8 mouse cellular contexts compared by ENCODE assay signal in genomic region chr5:30889088-30889754, GRCm38 (mm10). TPM values are rescaled to one million over a fixed set of nuclear protein-coding genes. Genes with fewer than 3 reads are reported as not detected.
DNase-seq lines count a peak whose midpoint lies in the region; ATAC-seq and TF ChIP-seq lines count a peak whose summit lies in the region.

No protein-coding gene starts in this region.

- H3K4me1 ChIP-seq in testis, adult 2 months (ENCODE audit: control insufficient read depth, insufficient read depth, low read length) = peaks cover 6% of the 10 kb centered on the region
- H3K4me1 ChIP-seq in hindbrain, embryonic 13.5 days (replicated peaks) = peaks cover 18% of the 10 kb centered on the region
- H3K4me1 ChIP-seq in midbrain, embryonic 10.5 days = peaks cover 30% of the 10 kb centered on the region

- no peak for TF ChIP-seq CTCF in testis, adult 2 months (IDR thresholded peaks at IDR 0.05; ENCODE audit: control insufficient read depth, insufficient read depth, insufficient replicate concordance, low read depth, low read length)

- peak; percentile 24; the same call in 1 of the 2 replicates for TF ChIP-seq POLR2A in testis, adult 2 months (IDR thresholded peaks at IDR 0.05; ENCODE audit: control insufficient read depth, low read depth, low read length)

- H3K4me3 ChIP-seq in testis, adult 2 months (ENCODE audit: control insufficient read depth, low read depth, low read length) = peak overlapping the region; percentile 99
- H3K4me3 ChIP-seq in hindbrain, embryonic 13.5 days = peak overlapping the region; percentile 85
- peak overlapping the region; percentile 73 for H3K4me3 ChIP-seq in midbrain, embryonic 10.5 days

- no peaks in the 10 kb centered on the region for H3K9me3 ChIP-seq in hindbrain, embryonic 13.5 days
- H3K9me3 ChIP-seq in midbrain, embryonic 10.5 days (replicated peaks) = no peaks in the 10 kb centered on the region

- H3K36me3 ChIP-seq in testis, adult 2 months (ENCODE audit: control insufficient read depth, insufficient read depth, low read length) = peaks cover 7% of the 10 kb centered on the region
- peaks cover 38% of the 10 kb centered on the region for H3K36me3 ChIP-seq in hindbrain, embryonic 13.5 days
- H3K36me3 ChIP-seq in midbrain, embryonic 10.5 days = peaks cover 40% of the 10 kb centered on the region

- no peaks in the 10 kb centered on the region for H3K27me3 ChIP-seq in testis, adult 2 months (ENCODE audit: control insufficient read depth, insufficient read depth, low read length)
- no peaks in the 10 kb centered on the region for H3K27me3 ChIP-seq in hindbrain, embryonic 13.5 days
- no peaks in the 10 kb centered on the region for H3K27me3 ChIP-seq in midbrain, embryonic 10.5 days (ENCODE audit: low read depth, poor library complexity, severe bottlenecking)

- under 1% methylated on average over 39 of the region's 42 CpGs for WGBS in hindbrain, embryonic 13.5 days
- 2% methylated on average over 41 of the region's 42 CpGs for WGBS in midbrain, embryonic 10.5 days

- peak; percentile 26 for ATAC-seq in hindbrain, embryonic 13.5 days (ENCODE audit: low FRiP score)

- H3K4me2 ChIP-seq in hindbrain, embryonic 13.5 days = peak overlapping the region; percentile 73

- peak overlapping the region; percentile 99 for H3K27ac ChIP-seq in testis, adult 2 months (ENCODE audit: control insufficient read depth, insufficient read depth, low read depth, low read length)
- peak overlapping the region; percentile 98 for H3K27ac ChIP-seq in hindbrain, embryonic 13.5 days
- peak overlapping the region; percentile 94 for H3K27ac ChIP-seq in midbrain, embryonic 10.5 days (replicated peaks)

- peak; percentile 37 to 43 for DNase-seq in gastrocnemius, postnatal 36 days
- DNase-seq in gastrocnemius, adult 18-20 months (ENCODE audit: low spot score) = no peak
- no peak for DNase-seq in testis, postnatal 14 days (ENCODE audit: low spot score)
- no peak for DNase-seq in midbrain, embryonic 10.5 days (ENCODE audit: low spot score)
- no peak for DNase-seq in adrenal gland, postnatal 10 days
- DNase-seq in spleen, postnatal 4 days (ENCODE audit: low spot score in 2 of 2) = no peak

- H3K9ac ChIP-seq in hindbrain, embryonic 13.5 days = peak overlapping the region; percentile 92

- intact Hi-C loops in gastrocnemius, postnatal 36 days (cut with DNase I) = loop anchor here (2.0 kb wide), 1 partner anchor 18 kb away; the partner anchor contains the start of gene Ost4

RNA-seq across cellular contexts. Expression of gene Agbl5, which starts 0.7 kb away (rescaled TPM):
- 1 to 10 TPM; 1.6 to 3.0 TPM for total RNA-seq in gastrocnemius, postnatal 36 days (2021)
- total RNA-seq in gastrocnemius, adult 18-20 months (2021) = 1 to 10 TPM; 2.1 to 3.4 TPM
- polyA plus RNA-seq in testis, adult 2 months (2012; rRNA removed) = 489 and 539 TPM in 2 replicates
- 23.6 and 24.8 TPM in 2 replicates for polyA plus RNA-seq in hindbrain, embryonic 13.5 days (2015; fragmentation: Nextera tagmentation; extraction: Ambion mirVana)
- 17.4 and 20.1 TPM in 2 replicates for polyA plus RNA-seq in midbrain, embryonic 10.5 days (2016; fragmentation: Nextera tagmentation; extraction: Ambion mirVana)
- 10 to 100 TPM; 12.4 to 17.0 TPM for total RNA-seq in adrenal gland, postnatal 10 days (2021)

RNA-seq across cellular contexts. Expression of gene Ost4, which starts 18.4 kb away (rescaled TPM):
- total RNA-seq in gastrocnemius, postnatal 36 days (2021) = 10 to 100 TPM; 94.1 to 99.6 TPM
- total RNA-seq in gastrocnemius, adult 18-20 months (2021) = 100 to 1,000 TPM; 110 to 114 TPM
- polyA plus RNA-seq in testis, adult 2 months (2012; rRNA removed) = 184 and 197 TPM in 2 replicates
- polyA plus RNA-seq in hindbrain, embryonic 13.5 days (2015; fragmentation: Nextera tagmentation; extraction: Ambion mirVana) = 272 and 289 TPM in 2 replicates
- polyA plus RNA-seq in midbrain, embryonic 10.5 days (2016; fragmentation: Nextera tagmentation; extraction: Ambion mirVana) = 380 and 415 TPM in 2 replicates
- 100 to 1,000 TPM; 208 to 219 TPM for total RNA-seq in adrenal gland, postnatal 10 days (2021)

RNA-seq across cellular contexts. Expression of gene Tmem214, which starts 21.4 kb away (rescaled TPM):
- total RNA-seq in gastrocnemius, postnatal 36 days (2021) = 10 to 100 TPM; 25.0 to 31.5 TPM
- total RNA-seq in gastrocnemius, adult 18-20 months (2021) = 10 to 100 TPM; 28.8 to 29.7 TPM
- 126 and 131 TPM in 2 replicates for polyA plus RNA-seq in testis, adult 2 months (2012; rRNA removed)
- 59.5 and 61.9 TPM in 2 replicates for polyA plus RNA-seq in hindbrain, embryonic 13.5 days (2015; fragmentation: Nextera tagmentation; extraction: Ambion mirVana)
- polyA plus RNA-seq in midbrain, embryonic 10.5 days (2016; fragmentation: Nextera tagmentation; extraction: Ambion mirVana) = 63.3 and 63.6 TPM in 2 replicates
- 10 to 100 TPM; 49.4 to 50.4 TPM for total RNA-seq in adrenal gland, postnatal 10 days (2021)

RNA-seq across cellular contexts. Expression of gene Emilin1, which starts 24.0 kb away (rescaled TPM):
- 1 to 10 TPM; 4.8 to 7.0 TPM for total RNA-seq in gastrocnemius, postnatal 36 days (2021)
- total RNA-seq in gastrocnemius, adult 18-20 months (2021) = 1 to 10 TPM; 2.5 to 4.4 TPM
- polyA plus RNA-seq in testis, adult 2 months (2012; rRNA removed) = 5.7 and 6.5 TPM in 2 replicates
- 23.6 and 30.2 TPM in 2 replicates for polyA plus RNA-seq in hindbrain, embryonic 13.5 days (2015; fragmentation: Nextera tagmentation; extraction: Ambion mirVana)
- polyA plus RNA-seq in midbrain, embryonic 10.5 days (2016; fragmentation: Nextera tagmentation; extraction: Ambion mirVana) = 61.8 and 67.4 TPM in 2 replicates
- 10 to 100 TPM; 60.0 to 63.4 TPM for total RNA-seq in adrenal gland, postnatal 10 days (2021)

RNA-seq across cellular contexts. Expression of gene Khk, which starts 32.0 kb away (rescaled TPM):
- total RNA-seq in gastrocnemius, postnatal 36 days (2021) = 10 to 100 TPM; 27.1 to 30.3 TPM
- total RNA-seq in gastrocnemius, adult 18-20 months (2021) = 10 to 100 TPM; 36.5 to 36.6 TPM
- polyA plus RNA-seq in testis, adult 2 months (2012; rRNA removed) = 6.0 and 10.3 TPM in 2 replicates
- 8.7 and 9.1 TPM in 2 replicates for polyA plus RNA-seq in hindbrain, embryonic 13.5 days (2015; fragmentation: Nextera tagmentation; extraction: Ambion mirVana)
- 7.5 and 9.7 TPM in 2 replicates for polyA plus RNA-seq in midbrain, embryonic 10.5 days (2016; fragmentation: Nextera tagmentation; extraction: Ambion mirVana)
- total RNA-seq in adrenal gland, postnatal 10 days (2021) = 10 to 100 TPM; 64.3 to 89.4 TPM

Comparison
In these comparisons a context has a peak if more than half of its experiments do, and no peak if none do; other contexts are left out.
1. DNase-seq: peak in gastrocnemius, postnatal 36 days (2 of 2); none in gastrocnemius, adult 18-20 months (single experiment), testis, postnatal 14 days (single experiment), midbrain, embryonic 10.5 days (single experiment), adrenal gland, postnatal 10 days (single experiment) and spleen, postnatal 4 days (0 of 2).
2. Peak in every context shown above with its lines, with median percentiles within 50 percentile points of each other: H3K27ac ChIP-seq and H3K4me3 ChIP-seq.